Mouse (Mus musculus) MEL (cell line): ENCODE results near the gene Cdhr5. TPM values are rescaled to one million over a fixed set of nuclear protein-coding genes. Genes with fewer than 3 reads are reported as not detected.

Experiments
- DNase-seq: peaks from one replicate; pipeline ENCODE4 v3.0.0; 2011; ENCODE audit warnings: low read depth, low spot score
- H3K27ac ChIP-seq: 2 replicates; pipeline ENCODE4 v1.5.1; 2012; ENCODE audit warnings: low read depth, mild to moderate bottlenecking, control low read depth, low read length, moderate library complexity; ENCODE audit not compliant: control insufficient read depth
- H3K27me3 ChIP-seq, 2 experiments: fragments of 150-350 bp in 1 of 2; sonication (generic) in 1 of 2; 2 replicates each; pipeline ENCODE4 v1.6.1; 2012; ENCODE audit warnings: low read length in 2 of 2, mild to moderate bottlenecking in 2 of 2, improper control_type of control experiment in 1 of 2, moderate library complexity in 1 of 2; ENCODE audit not compliant: insufficient read depth in 2 of 2, control insufficient read depth in 1 of 2
- H3K36me3 ChIP-seq, 2 experiments: 2 replicates each; pipeline ENCODE4 v1.6.1; 2012 to 2014; ENCODE audit warnings: low read length in 2 of 2, improper control_type of control experiment in 1 of 2, inconsistent platforms in 1 of 2, mild to moderate bottlenecking in 1 of 2; ENCODE audit not compliant: insufficient read depth in 2 of 2, control insufficient read depth in 1 of 2
- H3K4me1 ChIP-seq, 2 experiments: fragments of 150-350 bp in 1 of 2; sonication (generic) in 1 of 2; 2 replicates each; pipeline ENCODE4 v1.6.1; 2012; ENCODE audit warnings: low read length in 2 of 2, improper control_type of control experiment in 1 of 2, mild to moderate bottlenecking in 1 of 2; ENCODE audit not compliant: insufficient read depth in 2 of 2, control insufficient read depth in 1 of 2
- H3K4me3 ChIP-seq, 2 experiments: fragments of 150-350 bp in 1 of 2; sonication (generic) in 1 of 2; 2 replicates each; pipeline ENCODE4 v1.5.1; 2012; ENCODE audit warnings: low read depth in 2 of 2, low read length in 2 of 2, mild to moderate bottlenecking in 2 of 2, moderate library complexity in 2 of 2, control low read depth in 1 of 2, improper control_type of control experiment in 1 of 2; ENCODE audit not compliant: control insufficient read depth in 1 of 2, insufficient read depth in 1 of 2
- H3K79me2 ChIP-seq: 2 replicates; pipeline ENCODE4 v1.6.1; 2012; ENCODE audit warnings: mild to moderate bottlenecking, low read length, moderate library complexity; ENCODE audit not compliant: control insufficient read depth, poor library complexity, insufficient read depth
- H3K9ac ChIP-seq: 2 replicates; pipeline ENCODE4 v1.6.1; 2012; ENCODE audit warnings: low read depth, mild to moderate bottlenecking, control low read depth, low read length, moderate library complexity; ENCODE audit not compliant: control insufficient read depth, poor library complexity, severe bottlenecking
- H3K9me3 ChIP-seq: fragments of 150-350 bp; sonication (generic); replicated peaks from 2 replicates; pipeline ENCODE4 v1.6.1; 2012; ENCODE audit warnings: mild to moderate bottlenecking, low read length, improper control_type of control experiment, moderate library complexity; ENCODE audit not compliant: insufficient read depth
- CHD2 ChIP-seq: IDR thresholded peaks from 2 replicates; pipeline ENCODE4 v1.6.1; 2011; ENCODE audit warnings: low read length, improper control_type of control experiment
- CTCF ChIP-seq, 3 experiments: IDR thresholded peaks in 2 of 3; conservative IDR thresholded peaks in 1 of 3; 2 replicates each; pipeline ENCODE4 v1.5.1; 2011 to 2012; ENCODE audit warnings: low read length in 3 of 3, low read depth in 2 of 3, mild to moderate bottlenecking in 2 of 3, improper control_type of control experiment in 1 of 3, inconsistent platforms in 1 of 3, mixed read lengths in 1 of 3, moderate library complexity in 1 of 3; ENCODE audit not compliant: control insufficient read depth in 1 of 3, insufficient read depth in 1 of 3, poor library complexity in 1 of 3, severe bottlenecking in 1 of 3
- E2F4 ChIP-seq: IDR thresholded peaks from 2 replicates; pipeline ENCODE4 v1.6.1; 2011; ENCODE audit warnings: low read depth, low read length, improper control_type of control experiment, borderline replicate concordance
- EP300 ChIP-seq, 2 experiments: IDR thresholded peaks; 2 replicates each; pipeline ENCODE4 v1.6.1; 2011; ENCODE audit warnings: improper control_type of control experiment in 2 of 2, low read length in 2 of 2, low read depth in 1 of 2, mild to moderate bottlenecking in 1 of 2
- HCFC1 ChIP-seq: IDR thresholded peaks from 2 replicates; pipeline ENCODE4 v1.6.1; 2012; ENCODE audit warnings: low read depth, mild to moderate bottlenecking, inconsistent platforms, low read length, improper control_type of control experiment, moderate library complexity
- KAT2A ChIP-seq: conservative IDR thresholded peaks from 2 replicates; pipeline ENCODE4 v1.6.1; 2012; ENCODE audit warnings: low read depth, low read length, improper control_type of control experiment, inconsistent platforms
- MAFK ChIP-seq: IDR thresholded peaks from 2 replicates; pipeline ENCODE4 v1.6.1; 2011; ENCODE audit warnings: low read depth, mild to moderate bottlenecking, low read length, improper control_type of control experiment, borderline replicate concordance
- MEF2A ChIP-seq: IDR thresholded peaks from 2 replicates; pipeline ENCODE4 v1.6.1; 2014; ENCODE audit warnings: low read depth, mild to moderate bottlenecking, inconsistent platforms, low read length, improper control_type of control experiment; ENCODE audit not compliant: poor library complexity, insufficient replicate concordance, severe bottlenecking; ENCODE audit errors: extremely low read depth
- MYC ChIP-seq: IDR thresholded peaks from 2 replicates; pipeline ENCODE4 v1.6.1; 2011; ENCODE audit warnings: low read depth, mild to moderate bottlenecking, low read length, improper control_type of control experiment, moderate library complexity
- NELFE ChIP-seq: IDR thresholded peaks from 2 replicates; pipeline ENCODE4 v1.6.1; 2011; ENCODE audit warnings: low read depth, low read length, improper control_type of control experiment
- NRF1 ChIP-seq: IDR thresholded peaks from 2 replicates; pipeline ENCODE4 v1.6.1; 2014; ENCODE audit warnings: low read depth, mild to moderate bottlenecking, inconsistent platforms, low read length, improper control_type of control experiment, moderate library complexity; ENCODE audit not compliant: poor library complexity, insufficient read depth, severe bottlenecking
- POLR2A ChIP-seq, 2 experiments: IDR thresholded peaks; 2 replicates each; pipeline ENCODE4 v1.6.1; 2011 to 2012; ENCODE audit warnings: low read length in 2 of 2, mild to moderate bottlenecking in 2 of 2, control low read depth in 1 of 2, improper control_type of control experiment in 1 of 2, low read depth in 1 of 2, moderate library complexity in 1 of 2; ENCODE audit not compliant: control insufficient read depth in 1 of 2, insufficient read depth in 1 of 2, poor library complexity in 1 of 2
- POLR2AphosphoS2 ChIP-seq: IDR thresholded peaks from 2 replicates; pipeline ENCODE4 v1.6.1; 2011; ENCODE audit warnings: low read length, improper control_type of control experiment
- POLR2AphosphoS5 ChIP-seq: IDR thresholded peaks from 2 replicates; pipeline ENCODE4 v1.6.1; 2012; ENCODE audit warnings: low read depth, borderline replicate concordance, mild to moderate bottlenecking, inconsistent platforms, low read length, moderate library complexity, mixed read lengths
- SMC3 ChIP-seq: IDR thresholded peaks from 2 replicates; pipeline ENCODE4 v1.6.1; 2011; ENCODE audit warnings: low read depth, low read length, improper control_type of control experiment
- TBP ChIP-seq: IDR thresholded peaks from 2 replicates; pipeline ENCODE4 v1.8.0; 2011; ENCODE audit warnings: low read depth, low read length, improper control_type of control experiment
- UBTF ChIP-seq: IDR thresholded peaks from 2 replicates; pipeline ENCODE4 v1.6.1; 2012; ENCODE audit warnings: low read depth, mild to moderate bottlenecking, inconsistent platforms, low read length, improper control_type of control experiment, moderate library complexity, borderline replicate concordance; ENCODE audit not compliant: insufficient read depth
- USF1 ChIP-seq: IDR thresholded peaks from 2 replicates; pipeline ENCODE4 v1.6.1; 2014; ENCODE audit warnings: low read depth, mild to moderate bottlenecking, inconsistent platforms, low read length, improper control_type of control experiment, moderate library complexity
- ZKSCAN1 ChIP-seq: IDR thresholded peaks from 2 replicates; pipeline ENCODE4 v1.6.1; 2012; ENCODE audit warnings: low read depth, mild to moderate bottlenecking, inconsistent platforms, low read length, improper control_type of control experiment, moderate library complexity
- ZNF384 ChIP-seq: IDR thresholded peaks from 2 replicates; pipeline ENCODE4 v1.6.1; 2012; ENCODE audit warnings: low read depth, mild to moderate bottlenecking, inconsistent platforms, low read length, improper control_type of control experiment
- polyA plus RNA-seq, 2 experiments: library from polyadenylated mRNA; stranded (reverse) in 1 of 2; unstranded in 1 of 2; fragments of >175 nt in 1 of 2; fragments of >200 nt in 1 of 2; gene quantifications; 2 replicates each; pipeline versions ENCODE4 v1.2.1 to v1.2.4; 2012; ENCODE audit warnings: low replicate concordance in 2 of 2, low read depth in 1 of 2; ENCODE audit not compliant: insufficient read length in 2 of 2, insufficient read depth in 1 of 2, missing spikeins in 1 of 2
- total RNA-seq: library from RNA; depleted of rRNA; stranded (reverse); fragments of 300-350 nt; gene quantifications from 2 replicates; pipeline ENCODE4 v1.2.3, GENCODE M21; 2012

Cdhr5 gene
- total and polyA plus RNA-seq, 3 experiments: not detected

DNA sequence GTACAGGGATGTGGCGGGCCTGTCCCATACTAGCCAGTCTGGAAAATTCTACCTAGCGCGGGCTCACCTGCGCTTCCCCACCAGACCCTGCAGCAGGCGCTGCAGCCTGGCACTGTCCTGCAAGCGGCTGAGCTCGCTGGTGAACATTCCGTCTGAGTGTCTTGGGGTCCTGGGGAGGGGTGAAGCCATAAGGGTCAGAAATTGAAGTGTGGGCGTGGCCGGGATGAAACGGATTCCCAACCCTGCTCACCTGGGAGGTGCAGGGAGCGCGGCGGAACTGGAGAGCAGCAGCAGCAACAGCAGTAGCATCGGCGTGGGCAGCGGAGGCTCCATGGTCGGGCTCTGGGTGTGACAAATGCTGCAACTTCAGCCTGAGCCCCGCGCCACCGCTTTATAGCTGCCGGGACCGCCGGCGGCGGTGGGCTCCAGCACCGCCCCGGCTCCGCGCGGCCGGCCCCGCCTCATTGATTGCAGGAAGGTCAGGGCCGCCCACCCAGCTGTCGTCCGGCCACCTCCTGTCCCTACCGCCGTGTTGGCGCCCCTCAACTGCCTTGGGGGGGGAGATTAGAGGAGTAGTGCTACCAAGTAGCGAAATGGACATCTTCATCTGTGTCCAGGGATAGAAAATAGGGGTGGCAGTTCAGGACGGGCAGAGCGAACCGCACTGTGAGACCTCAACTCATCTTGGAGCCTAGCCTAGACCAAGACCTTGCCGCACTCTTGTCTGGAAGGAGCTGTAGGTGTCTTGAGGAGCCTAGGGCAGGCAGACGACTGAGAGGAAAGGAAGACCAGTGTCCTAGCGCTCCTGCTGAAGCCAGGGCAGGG is 2.4 kb upstream of the Cdhr5 start, which contains the start of gene Sct:
Gene Sct, minus strand, starts transcription at position 368 of the 825 bp plus-strand sequence.
- Histone ChIP-seq H3K36me3 (no peaks in the 10 kb centered on the region), H3K79me2 (no peaks in the 10 kb centered on the region), H3K9ac (no peak within 1 kb of the TSS), H3K27ac (no peak within 1 kb of the TSS), H3K4me3 (no peak within 1 kb of the TSS), H3K4me1 (no peaks in the 10 kb centered on the region)
- DNase-seq: no peak
- TF ChIP-seq MYC (no peak), CTCF (IDR thresholded peaks at IDR 0.05 in 2 of 3, conservative IDR thresholded peaks at IDR 0.05 in 1 of 3; ENCODE audit: control insufficient read depth in 1 of 3, insufficient read depth in 1 of 3, low read depth in 2 of 3, low read length in 3 of 3, poor library complexity in 1 of 3, severe bottlenecking in 1 of 3) (0 out of 6 replicates have a peak, but pooled peaks of 1 of the 3 experiments have one; percentile 1)
- TF ChIP-seq, all 39 proteins: peak for 1
- Histone ChIP-seq H3K27me3 (no peaks in the 10 kb centered on the region), H3K9me3 (no peaks in the 10 kb centered on the region)

- Histone ChIP-seq H3K9me3 (no peaks in the 10 kb centered on the region), H3K4me3 (no peak overlapping the region), H3K36me3 (no peaks in the 10 kb centered on the region), H3K4me1 (no peaks in the 10 kb centered on the region), H3K27ac (no peak overlapping the region), H3K27me3 (no peaks in the 10 kb centered on the region), H3K9ac (no peak overlapping the region), H3K79me2 (no peaks in the 10 kb centered on the region)
- no peak for DNase-seq
- TF ChIP-seq POLR2AphosphoS5: no peak
- no peak for TF ChIP-seq ZNF384
- no peak for TF ChIP-seq MEF2A
- no peak for TF ChIP-seq POLR2AphosphoS2
- no peak for TF ChIP-seq KAT2A
- no peak for TF ChIP-seq SMC3
- TF ChIP-seq NRF1: no peak
- no peak for TF ChIP-seq POLR2A (IDR thresholded peaks at IDR 0.05; ENCODE audit: control insufficient read depth in 1 of 2, insufficient read depth in 1 of 2, low read depth in 1 of 2, low read length in 2 of 2, poor library complexity in 1 of 2)
- no peak for TF ChIP-seq HCFC1
- no peak for TF ChIP-seq USF1
- TF ChIP-seq ZKSCAN1: no peak
- no peak for TF ChIP-seq E2F4
- no peak for TF ChIP-seq CTCF (IDR thresholded peaks at IDR 0.05 in 2 of 3, conservative IDR thresholded peaks at IDR 0.05 in 1 of 3; ENCODE audit: control insufficient read depth in 1 of 3, insufficient read depth in 1 of 3, low read depth in 2 of 3, low read length in 3 of 3, poor library complexity in 1 of 3, severe bottlenecking in 1 of 3)
- TF ChIP-seq CHD2: no peak
- no peak for TF ChIP-seq MAFK
- no peak for TF ChIP-seq EP300 (IDR thresholded peaks at IDR 0.05; ENCODE audit: low read depth in 1 of 2, low read length in 2 of 2)
- TF ChIP-seq UBTF: no peak
- TF ChIP-seq TBP: no peak
- no peak for TF ChIP-seq NELFE
Observed at GRCm38 (mm10) chr7:141277701-141278678, 1.4 kb upstream of the Cdhr5 start.
